Mouse (Mus musculus) liver, embryonic 14.5 days (tissue): ENCODE results near the gene Fam98a.

Source experiments
- CTCF ChIP-seq: IDR thresholded peaks from 2 replicates; pipeline ENCODE4 v1.5.1; 2016; ENCODE audit warnings: antibody characterized with exemption, low read depth, control low read depth
- EP300 ChIP-seq: IDR thresholded peaks from 2 replicates; pipeline ENCODE4 v1.6.1; 2016; ENCODE audit warnings: antibody characterized with exemption, low read depth

DNA sequence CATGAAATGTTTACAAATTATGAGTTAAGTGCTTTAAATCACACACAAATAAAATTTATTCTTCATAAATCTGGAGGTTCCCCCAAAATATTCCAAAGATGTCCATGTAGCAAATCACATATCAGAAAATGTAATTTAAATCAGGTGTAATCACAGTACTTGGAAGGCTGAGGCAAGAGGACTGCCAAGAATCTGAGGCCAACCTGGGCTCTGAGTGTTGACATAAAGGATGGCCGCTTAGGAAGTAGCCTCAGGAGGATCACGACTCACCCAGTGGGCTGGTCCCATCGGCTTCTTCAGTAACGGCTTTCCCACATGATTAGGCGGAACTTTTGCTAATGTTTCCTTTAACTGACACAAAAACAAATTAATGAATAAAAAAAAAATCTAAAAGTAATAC lies 11.9 kb downstream of the Fam98a start:
- TF ChIP-seq CTCF (no peak), EP300 (no peak)
